In the genomic region with DNA sequence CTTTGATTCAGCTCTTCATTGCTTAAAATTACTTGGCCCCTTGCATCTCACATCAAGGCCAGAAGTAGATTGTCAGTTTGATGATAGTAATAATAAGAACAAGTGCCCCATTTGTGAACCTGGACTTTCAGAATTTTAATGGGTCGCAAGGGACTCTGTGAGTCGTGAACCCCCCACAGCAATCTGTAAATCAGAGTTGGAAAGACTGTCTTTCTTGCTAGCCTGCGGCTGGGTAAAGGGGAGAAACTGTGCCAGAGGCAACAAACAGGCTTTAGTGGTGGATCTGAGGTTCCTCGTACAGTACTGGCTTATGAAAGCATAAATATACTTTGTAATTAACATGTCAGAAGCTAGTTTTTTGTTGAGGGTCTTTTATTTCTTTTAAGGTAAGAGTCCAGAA, we compare ENCODE assay signal across 23 mouse cellular contexts.
"Had no signal": no experiment of that assay in that cellular context is flagged by ENCODE, and none has a peak within 500 bp of the region (broad histone marks: within the 10 kb centered on the region; RNA-seq: fewer than 3 reads in every experiment).

No protein-coding gene starts in this region.

- H3K4me2 ChIP-seq: heart, embryonic 11.5 days; heart, embryonic 13.5 days; heart, embryonic 15.5 days; hindbrain, embryonic 13.5 days; hindbrain, embryonic 15.5 days; limb, embryonic 13.5 days; limb, embryonic 15.5 days; liver, embryonic 12.5 days had no signal

- H3K36me3 ChIP-seq: heart, embryonic 13.5 days; heart, embryonic 15.5 days; hindbrain, embryonic 13.5 days; hindbrain, embryonic 15.5 days; limb, embryonic 13.5 days; limb, embryonic 15.5 days; liver, embryonic 12.5 days had no signal

- H3K4me1 ChIP-seq: heart, embryonic 13.5 days; heart, embryonic 15.5 days; hindbrain, embryonic 13.5 days; hindbrain, embryonic 15.5 days; limb, embryonic 13.5 days; limb, embryonic 15.5 days; liver, embryonic 12.5 days had no signal

- H3K9ac ChIP-seq: forebrain, postnatal 0 days; heart, embryonic 13.5 days; heart, embryonic 15.5 days; hindbrain, embryonic 13.5 days; hindbrain, embryonic 15.5 days; limb, embryonic 13.5 days; limb, embryonic 15.5 days; liver, embryonic 12.5 days; liver, embryonic 14.5 days had no signal

- H3K27ac ChIP-seq: heart, adult 2 months; heart, embryonic 13.5 days; heart, embryonic 15.5 days; hindbrain, embryonic 13.5 days; hindbrain, embryonic 15.5 days; hindbrain, postnatal 0 days; limb, embryonic 13.5 days; limb, embryonic 15.5 days; liver, embryonic 12.5 days; liver, embryonic 14.5 days had no signal

- DNase-seq: forebrain, postnatal 0 days; gastrocnemius, postnatal 14 days; gastrocnemius, postnatal 36 days; heart, adult 11 months; heart, adult 2 months; heart, postnatal 14 days; heart, postnatal 36 days; kidney, adult 9 months; kidney, postnatal 25 days; layer of hippocampus, adult 9-11 months; layer of hippocampus, postnatal 36 days; left cerebral cortex, postnatal 4 days had no signal

- H3K9me3 ChIP-seq: heart, embryonic 13.5 days; heart, embryonic 15.5 days; hindbrain, embryonic 13.5 days; hindbrain, embryonic 15.5 days; limb, embryonic 13.5 days; limb, embryonic 15.5 days; liver, embryonic 12.5 days had no signal

- ATAC-seq: forebrain, postnatal 0 days; hindbrain, postnatal 0 days; intestine, embryonic 16.5 days; liver, embryonic 12.5 days had no signal

- H3K4me3 ChIP-seq: heart, adult 2 months; heart, embryonic 13.5 days; heart, embryonic 15.5 days; hindbrain, embryonic 13.5 days; hindbrain, embryonic 15.5 days; limb, embryonic 13.5 days; limb, embryonic 15.5 days; liver, embryonic 12.5 days had no signal

- H3K27me3 ChIP-seq: heart, embryonic 13.5 days; heart, embryonic 15.5 days; hindbrain, embryonic 13.5 days; hindbrain, embryonic 15.5 days; limb, embryonic 13.5 days; limb, embryonic 15.5 days; liver, embryonic 12.5 days had no signal
